Mouse (Mus musculus): ENCODE data around the gene Serpinb6a. TPM values are rescaled to one million over a fixed set of nuclear protein-coding genes. Genes with fewer than 3 reads are reported as not detected.

Serpinb6a gene
- polyA plus RNA-seq (2015; fragmentation: Nextera tagmentation; extraction: Ambion mirVana) = 205 and 267 TPM in 2 replicates

DNA sequence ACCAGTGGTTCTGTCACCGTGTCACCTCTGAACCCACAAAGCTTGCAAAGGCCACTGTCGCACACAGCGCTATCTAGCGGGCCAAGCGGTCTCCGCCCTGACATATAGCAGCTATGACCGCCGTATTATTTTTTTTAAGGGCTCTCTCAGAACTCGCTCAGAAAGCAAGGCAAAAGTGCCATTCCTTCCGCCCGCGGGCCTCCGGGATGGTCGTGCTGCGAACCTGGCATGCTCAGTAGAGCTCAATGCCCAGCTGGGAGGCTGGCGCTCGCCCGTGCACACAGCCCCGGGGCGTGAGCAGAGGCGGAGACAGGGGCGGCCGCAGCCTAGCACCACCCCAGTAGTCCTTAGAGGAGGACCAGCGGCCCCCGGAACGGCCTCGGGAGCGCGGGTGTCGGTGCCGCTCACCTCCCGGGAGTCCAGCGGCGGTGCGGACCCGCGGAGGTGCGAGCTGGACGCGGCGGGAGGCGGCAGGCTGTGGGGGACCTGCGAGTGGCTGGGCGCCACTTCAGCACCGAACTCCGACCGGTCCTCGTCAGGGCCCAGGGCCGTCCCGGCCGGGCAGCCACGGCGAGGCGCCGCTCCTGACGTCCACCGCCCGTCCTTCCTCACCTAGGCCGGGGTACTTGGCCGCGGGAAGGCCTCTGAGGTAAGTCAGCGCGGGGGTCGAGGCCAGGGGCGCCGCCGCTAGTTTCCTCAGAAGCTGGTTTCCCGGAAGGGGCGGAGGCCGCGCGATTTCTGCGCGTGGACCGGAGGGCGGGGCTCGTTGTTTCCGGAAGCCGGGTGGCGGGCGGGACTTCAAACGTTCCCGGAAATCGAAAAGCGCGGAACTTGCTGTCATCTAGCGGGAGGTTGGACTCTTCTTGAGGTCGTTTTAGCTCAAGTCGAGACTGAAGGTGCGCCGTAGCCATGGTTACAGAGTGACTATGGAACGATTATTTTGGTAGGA is at the start of gene Serpinb6a, which contains the start of gene Ripk1:
Serpinb6a (minus strand) TSS at position 737 of the 949 bp plus-strand sequence.
Ripk1 (plus strand) TSS at position 306 of the 949 bp plus-strand sequence.

DNA sequence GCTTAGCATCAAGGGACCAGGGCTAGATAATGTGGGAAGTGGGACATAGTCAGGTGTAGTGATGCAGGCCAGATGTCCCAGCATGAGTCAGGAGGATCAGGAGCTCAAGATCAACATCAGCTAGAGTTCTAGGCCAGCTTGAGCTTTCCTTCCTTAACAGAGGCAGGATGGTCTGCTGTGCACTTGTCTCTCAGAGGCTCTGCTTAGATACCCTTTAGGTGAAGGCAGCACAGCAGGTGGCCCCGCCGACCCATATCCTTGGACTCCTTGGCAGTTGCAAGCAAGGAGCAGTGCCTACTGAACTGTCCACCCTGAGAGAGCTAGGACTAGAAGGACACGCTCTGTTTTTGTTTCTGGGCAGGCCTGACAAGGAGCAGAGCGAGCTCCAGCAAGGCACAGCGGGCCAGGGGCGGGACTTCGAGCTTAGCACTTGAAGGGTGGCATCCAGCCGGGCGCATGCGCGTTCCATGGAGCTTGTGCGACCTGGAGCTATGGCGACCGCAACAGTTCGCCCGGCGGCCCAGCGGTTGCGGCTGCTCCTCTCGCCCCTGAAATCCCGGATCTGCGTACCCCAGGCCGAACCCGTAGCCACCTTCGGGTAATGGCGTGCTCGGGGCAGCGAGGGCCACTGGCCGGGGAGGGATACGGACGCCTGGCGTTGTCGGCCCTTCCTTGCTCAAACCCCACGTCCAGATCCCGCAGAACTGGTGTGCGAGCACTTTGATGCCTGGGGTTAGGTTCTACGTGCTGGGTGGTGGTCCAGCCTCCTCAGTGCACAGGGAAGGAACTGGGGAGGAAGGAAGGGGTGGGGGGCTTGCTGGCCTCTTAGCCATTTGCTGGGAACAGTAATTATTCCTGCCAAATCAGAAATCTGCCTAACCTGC is 34.8 kb upstream of the Serpinb6a start, which contains the start of gene Bphl:
Bphl (plus strand) TSS at position 426 of the 884 bp plus-strand sequence.

DNA sequence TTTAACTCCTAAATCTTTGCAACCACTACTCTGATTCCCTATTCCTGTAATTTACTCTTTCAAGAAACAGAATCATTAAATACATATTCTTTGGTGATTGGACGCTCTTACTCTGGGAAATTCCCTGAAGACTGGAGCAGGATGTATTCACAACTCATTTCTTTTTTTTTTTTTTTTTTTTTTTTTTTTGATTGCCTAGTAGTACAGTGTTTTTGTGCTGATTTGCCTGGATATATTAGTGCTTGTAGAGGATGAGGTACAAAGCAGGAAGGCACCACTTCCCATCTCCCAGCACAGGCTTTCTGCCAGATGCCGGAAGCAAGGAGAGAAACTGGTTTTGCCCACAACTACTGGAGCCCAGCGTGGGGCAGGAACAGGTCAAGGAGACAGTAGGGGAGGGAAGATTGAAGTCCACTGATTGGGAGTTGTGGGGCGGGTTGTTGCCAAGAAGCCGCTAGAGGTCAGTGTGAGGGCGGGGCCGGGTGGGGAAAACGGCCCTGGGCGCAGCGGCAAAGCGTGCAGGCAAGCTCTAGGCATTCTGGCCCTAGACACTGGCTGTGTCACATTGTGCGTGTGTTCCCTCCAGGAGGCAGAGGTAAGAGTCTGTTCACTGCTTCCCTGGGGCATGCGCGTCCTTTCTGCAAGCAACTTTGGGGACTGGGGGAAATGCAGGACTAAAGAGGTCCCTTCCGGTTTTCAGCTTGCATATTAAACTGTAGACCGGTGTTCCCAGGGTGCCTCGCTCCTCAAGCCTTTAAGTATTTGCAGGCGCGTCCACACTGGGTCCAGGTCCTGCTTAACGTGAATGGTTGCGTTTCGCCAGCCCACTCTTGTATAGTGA is 38.2 kb downstream of the Serpinb6a start, which contains the start of gene Nqo2:
Nqo2 (plus strand) TSS at position 482 of the 841 bp plus-strand sequence.

DNA sequence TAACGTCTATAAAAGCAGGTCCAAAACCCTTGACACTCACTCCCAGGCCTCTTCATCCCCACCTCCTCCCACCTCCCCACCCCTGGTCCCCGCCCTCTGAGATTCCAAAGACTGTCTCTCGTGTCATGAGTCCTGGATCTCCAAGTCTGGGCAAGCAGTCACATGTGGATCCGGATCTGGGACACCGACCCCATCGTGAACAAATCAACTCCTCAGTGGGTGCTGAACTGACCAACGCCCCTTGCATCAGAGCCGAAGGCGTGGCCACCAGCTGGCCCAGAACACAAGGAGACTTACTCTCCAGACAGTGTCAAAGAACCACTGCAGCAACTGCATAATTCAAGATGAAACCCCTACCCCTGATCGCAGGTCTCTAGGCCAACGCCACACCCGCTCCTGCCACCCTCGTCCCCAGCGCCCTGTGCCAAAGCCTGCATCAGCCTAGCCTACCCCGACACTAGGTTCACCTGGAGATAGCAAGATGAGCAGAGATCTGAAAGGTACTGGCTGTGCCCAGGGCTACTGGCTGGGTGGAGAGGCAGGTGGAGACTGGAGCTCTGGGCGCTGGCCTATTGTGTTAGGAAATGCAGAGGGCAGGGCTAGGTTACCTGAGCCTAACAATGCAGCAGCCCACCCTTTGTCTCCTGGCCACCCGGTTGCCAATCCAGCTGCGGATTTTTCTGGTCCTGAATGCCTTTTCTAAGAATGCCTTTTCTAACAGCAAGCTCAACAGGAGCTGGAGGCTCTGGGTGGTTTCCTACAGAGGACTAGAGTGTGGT is 97.2 kb downstream of the Serpinb6a start, which contains the start of gene Serpinb6c:
Serpinb6c (minus strand) TSS at position 533 of the 779 bp plus-strand sequence.

Other genes with a start within 250 kb of the Serpinb6a start
- gene Serpinb6e, start 159.4 kb downstream of the Serpinb6a start, polyA plus RNA-seq (2015; fragmentation: Nextera tagmentation; extraction: Ambion mirVana) = 0.08 TPM in 1 of 2 replicates, not detected in the other
- gene Serpinb6c, start 97.1 kb downstream of the Serpinb6a start, polyA plus RNA-seq (2015; fragmentation: Nextera tagmentation; extraction: Ambion mirVana) = 0.86 and 3.1 TPM in 2 replicates
- gene Nqo2, start 38.1 kb downstream of the Serpinb6a start, polyA plus RNA-seq (2015; fragmentation: Nextera tagmentation; extraction: Ambion mirVana) = 39.7 and 54.2 TPM in 2 replicates
- gene Ripk1, start 431 bp downstream of the Serpinb6a start, polyA plus RNA-seq (2015; fragmentation: Nextera tagmentation; extraction: Ambion mirVana) = 12.7 and 18.0 TPM in 2 replicates
- gene Bphl, start 34.8 kb upstream of the Serpinb6a start, polyA plus RNA-seq (2015; fragmentation: Nextera tagmentation; extraction: Ambion mirVana) = 68.8 and 124 TPM in 2 replicates
- gene Tubb2a, start 75.2 kb upstream of the Serpinb6a start, polyA plus RNA-seq (2015; fragmentation: Nextera tagmentation; extraction: Ambion mirVana) = 153 and 442 TPM in 2 replicates
- 32.6 and 114 TPM in 2 replicates for gene Tubb2b, start 127.7 kb upstream of the Serpinb6a start, polyA plus RNA-seq (2015; fragmentation: Nextera tagmentation; extraction: Ambion mirVana)
- gene Psmg4, start 160.2 kb upstream of the Serpinb6a start, polyA plus RNA-seq (2015; fragmentation: Nextera tagmentation; extraction: Ambion mirVana) = 98.8 and 136 TPM in 2 replicates